Mouse (Mus musculus) olfactory bulb, adult 2 months (tissue): ENCODE data around the gene Dnaaf5.

Experiments
- CTCF ChIP-seq: fragments of 200-500 bp; IDR thresholded peaks from 2 replicates; pipeline ENCODE4 v1.5.1; 2012; ENCODE audit warnings: low read depth, mild to moderate bottlenecking, low read length, moderate library complexity; ENCODE audit not compliant: insufficient read depth
- POLR2A ChIP-seq: fragments of 200-500 bp; IDR thresholded peaks from 2 replicates; pipeline ENCODE4 v1.6.1; 2012; ENCODE audit warnings: mild to moderate bottlenecking, low read depth, low read length, moderate library complexity; ENCODE audit not compliant: insufficient read depth

- TF ChIP-seq CTCF (no peak), POLR2A (no peak)
These were observed 15.5 kb upstream of the Dnaaf5 start for GRCm38 (mm10) chr5:139134501-139134900.
